Mouse (Mus musculus): ENCODE data around the gene Acvr2b.

Acvr2b gene

DNA sequence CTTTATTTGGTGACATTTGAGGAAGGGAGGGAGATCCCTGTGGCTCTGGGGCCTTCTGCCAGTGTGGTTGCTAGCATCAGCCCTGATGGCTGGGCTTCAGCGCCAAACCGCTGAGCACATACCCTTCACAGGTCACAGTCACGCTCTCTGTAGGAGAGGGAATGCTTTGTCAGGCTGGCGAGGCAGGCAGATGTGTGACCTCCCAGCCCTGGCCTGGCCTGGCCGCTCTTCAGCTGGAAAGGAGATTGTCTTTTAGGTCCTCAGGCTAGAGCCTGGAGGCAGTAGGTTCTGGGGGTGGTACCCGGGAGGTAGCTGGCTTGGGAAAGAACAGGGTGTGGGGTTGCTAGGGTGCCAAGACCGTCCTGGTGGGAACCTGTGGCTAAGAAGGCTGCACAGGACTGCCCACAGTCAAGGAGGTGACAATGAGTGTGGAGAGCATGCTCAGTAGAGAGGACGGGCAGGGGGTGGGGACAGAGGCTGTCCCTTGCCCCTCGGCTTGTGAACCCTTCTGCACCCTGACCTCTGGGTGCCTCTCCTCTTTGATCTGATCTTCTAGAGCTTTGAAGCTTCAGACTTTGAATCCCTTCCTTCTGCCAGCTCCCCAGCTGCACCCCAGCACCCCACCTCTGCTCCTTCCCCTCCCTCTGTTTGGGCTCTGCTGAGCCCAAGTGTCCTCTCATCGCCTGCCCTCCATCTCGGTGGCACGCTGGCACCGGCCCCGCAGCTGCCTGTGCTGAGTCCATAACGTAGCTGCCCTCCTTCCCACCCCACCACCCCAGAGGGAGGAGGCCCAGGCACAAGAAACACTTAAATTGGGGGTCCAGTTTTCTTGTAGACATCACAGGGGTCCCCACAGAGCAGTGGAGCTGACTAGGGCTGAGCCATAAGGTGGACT, 73.0 kb downstream of the Acvr2b start:
- DNase-seq, result no peak

DNA sequence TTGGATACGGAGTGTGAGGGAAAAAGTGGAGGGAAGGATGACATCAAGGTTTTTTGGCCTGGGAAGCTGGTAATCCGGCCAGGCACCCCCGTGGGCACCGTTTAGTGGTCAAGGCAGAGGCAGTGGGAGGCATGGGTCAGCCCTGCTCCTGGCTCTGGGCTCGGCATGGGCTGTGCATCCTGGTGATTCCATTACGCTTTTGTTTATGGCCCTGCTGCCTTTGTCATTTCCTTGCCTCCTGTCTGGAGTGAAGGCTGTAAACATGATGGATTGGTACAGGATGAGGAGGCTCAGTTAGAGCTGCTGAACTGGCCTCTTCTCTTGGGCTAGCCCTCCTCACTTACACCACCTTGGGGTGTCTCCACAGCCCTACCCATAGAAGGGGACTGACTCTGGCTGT, 75.8 kb downstream of the Acvr2b start:
- DNase-seq, result no peak

- DNase-seq, result no peak
These were observed 76.4 kb downstream of the Acvr2b start for GRCm38 (mm10) chr9:119478345-119478744.

DNA sequence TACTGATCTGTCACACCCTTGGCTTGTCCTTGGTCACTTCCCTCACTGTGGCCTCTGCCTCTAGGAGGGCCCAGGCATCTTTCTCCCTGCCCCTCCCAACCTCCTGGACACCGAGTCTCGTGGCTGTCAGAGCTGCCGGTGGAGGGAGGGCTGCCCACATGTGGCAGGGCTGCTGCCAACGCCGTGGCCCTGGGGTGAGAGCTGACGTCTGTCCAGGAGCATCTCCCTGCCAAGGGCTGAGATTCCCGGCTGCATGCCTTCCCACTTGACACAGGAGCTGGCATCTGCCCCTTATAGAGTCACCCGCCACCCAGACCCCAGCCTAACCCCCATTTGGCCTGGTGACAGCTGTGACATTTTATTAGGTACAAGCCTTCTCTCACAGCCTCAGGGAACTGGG, 77.4 kb downstream of the Acvr2b start:
- no peak for DNase-seq

GRCm38 (mm10) chr9:119481612-119482011, 79.7 kb downstream of the Acvr2b start:
- no peak for DNase-seq

- no peak for DNase-seq
These were observed 81.8 kb downstream of the Acvr2b start for GRCm38 (mm10) chr9:119483554-119484353.

GRCm38 (mm10) chr9:119484420-119484819, 82.5 kb downstream of the Acvr2b start:
- no peak for DNase-seq
